Mouse (Mus musculus) limb, embryonic 10.5 days (tissue): ENCODE data around the gene Prm3. TPM values are rescaled to one million over a fixed set of nuclear protein-coding genes. Genes with fewer than 3 reads are reported as not detected.

Experiments
- DNase-seq: peaks from one replicate; pipeline ENCODE4 v3.0.0-alpha.2; 2017; ENCODE audit warnings: low spot score
- H3K27ac ChIP-seq: fragments of 300-500 bp; sonication (generic); 2 replicates; pipeline ENCODE4 v1.5.1; 2016; ENCODE audit warnings: mild to moderate bottlenecking
- H3K27me3 ChIP-seq: fragments of 300-500 bp; sonication (generic); 2 replicates; pipeline ENCODE4 v1.6.1; 2016; ENCODE audit warnings: low read depth, mild to moderate bottlenecking; ENCODE audit not compliant: poor library complexity, severe bottlenecking
- H3K36me3 ChIP-seq: fragments of 300-500 bp; sonication (generic); 2 replicates; pipeline ENCODE4 v1.6.1; 2016; ENCODE audit warnings: mild to moderate bottlenecking, moderate library complexity
- H3K4me1 ChIP-seq: fragments of 300-500 bp; sonication (generic); 2 replicates; pipeline ENCODE4 v1.6.1; 2016
- H3K4me3 ChIP-seq: fragments of 300-500 bp; sonication (generic); 2 replicates; pipeline ENCODE4 v1.5.1; 2016; ENCODE audit warnings: mild to moderate bottlenecking, moderate library complexity
- H3K9me3 ChIP-seq: fragments of 300-500 bp; sonication (generic); replicated peaks from 2 replicates; pipeline ENCODE4 v1.6.1; 2016; ENCODE audit warnings: mild to moderate bottlenecking
- WGBS: fragments of 180-500 bp; shearing (Covaris S2); methylation state at CpG from one replicate; pipeline ENCODE4 v1.1.7; 2016; 5-methylcytosine and 5-hydroxymethylcytosine counted together
- polyA plus RNA-seq: library from polyadenylated mRNA; unstranded; fragments of >200 nt; fragmentation: Nextera tagmentation; extraction: Ambion mirVana; gene quantifications from 2 replicates; pipeline ENCODE4 v1.2.1, GENCODE M21; 2016

Gene Prm3
- polyA plus RNA-seq, 1 experiment from 2014 or later: not detected

DNA sequence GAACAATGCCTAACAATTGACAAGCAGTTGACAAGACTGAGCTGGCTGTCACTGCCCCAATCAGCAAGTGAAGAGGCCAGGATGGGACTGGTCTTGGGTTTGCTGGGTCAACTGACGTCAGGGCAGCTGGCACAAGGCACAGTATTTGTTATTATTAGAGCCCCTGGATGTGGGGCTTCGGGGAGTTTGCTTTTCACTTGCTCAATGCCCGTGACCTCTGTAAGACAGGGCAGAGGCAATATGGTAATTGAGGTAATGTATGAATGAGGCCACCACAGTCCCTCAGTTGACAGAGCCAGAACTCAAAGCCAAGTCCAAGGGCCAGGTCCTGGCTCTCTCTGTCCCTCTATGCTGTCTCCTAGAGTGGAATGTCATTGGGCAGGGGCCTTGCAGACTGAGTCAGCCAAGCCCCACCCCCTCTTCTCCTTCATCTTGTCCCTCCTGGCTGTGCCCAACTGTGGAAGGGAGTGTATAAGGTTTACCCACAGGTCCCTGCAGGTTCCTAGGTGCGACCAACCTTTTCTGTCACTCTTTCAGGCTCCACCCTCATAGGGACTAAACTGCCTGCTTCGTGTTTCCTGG is 13.0 kb downstream of the Prm3 start:
- WGBS: 79% methylated on average over 5 of the region's 5 CpGs
- Histone ChIP-seq H3K4me3 (no peak overlapping the region), H3K9me3 (no peaks in the 10 kb centered on the region), H3K27me3 (no peaks in the 10 kb centered on the region), H3K4me1 (peaks cover 28% of the 10 kb centered on the region), H3K36me3 (no peaks in the 10 kb centered on the region), H3K27ac (no peak overlapping the region)
- no peak for DNase-seq

DNA sequence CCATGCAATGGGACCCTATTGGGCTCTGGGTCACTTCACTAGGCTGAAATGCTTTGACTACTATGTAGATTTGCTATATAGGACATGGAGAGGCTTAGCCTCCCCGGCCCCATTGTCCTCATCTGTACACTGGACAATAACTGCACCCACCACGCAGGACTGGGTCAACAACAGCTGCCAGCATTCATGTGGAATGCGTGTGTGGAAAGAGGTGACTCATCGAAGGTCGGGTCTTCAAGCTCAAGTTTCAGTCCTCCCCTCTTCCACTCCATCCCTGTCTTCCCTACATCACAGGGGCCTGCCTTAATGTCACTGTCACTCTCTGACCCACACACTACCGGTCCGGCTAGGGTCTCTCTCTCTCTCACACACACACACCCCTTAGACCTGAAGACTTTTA is 14.4 kb downstream of the Prm3 start:
- no peaks in the 10 kb centered on the region for H3K36me3 ChIP-seq
- H3K4me1 ChIP-seq: peaks cover 19% of the 10 kb centered on the region; the same call in 1 of the 2 replicates
- H3K9me3 ChIP-seq: no peaks in the 10 kb centered on the region
- H3K4me3 ChIP-seq: no peak overlapping the region
- no peak for DNase-seq
- WGBS: 65% methylated on average over 7 of the region's 7 CpGs
- no peaks in the 10 kb centered on the region for H3K27me3 ChIP-seq
- H3K27ac ChIP-seq: no peak overlapping the region

DNA sequence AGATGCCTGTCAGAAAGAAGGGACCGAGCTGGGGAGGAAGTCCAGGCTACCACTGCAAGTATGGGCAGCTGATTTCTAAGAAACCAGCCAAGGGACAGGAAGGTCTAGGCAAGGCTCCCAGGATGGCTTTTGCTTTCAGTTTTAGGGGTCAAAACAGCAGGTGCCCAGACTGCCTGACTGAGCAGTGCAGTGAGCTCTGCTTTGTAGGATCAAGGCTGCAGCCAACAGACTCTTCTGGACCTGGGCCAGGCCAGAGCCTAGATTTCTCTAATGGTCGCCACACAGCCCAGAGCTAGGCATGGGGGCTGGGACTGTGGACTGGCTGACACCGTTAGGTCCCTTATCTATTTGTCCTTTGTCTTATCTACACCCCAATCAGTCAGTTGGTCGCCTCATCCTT is 16.0 kb downstream of the Prm3 start:
- no peak for DNase-seq
- H3K36me3 ChIP-seq: no peaks in the 10 kb centered on the region
- 63% methylated on average over 4 of the region's 4 CpGs for WGBS
- no peak overlapping the region for H3K4me3 ChIP-seq
- H3K27me3 ChIP-seq: no peaks in the 10 kb centered on the region
- no peak overlapping the region for H3K27ac ChIP-seq
- peaks cover 16% of the 10 kb centered on the region for H3K4me1 ChIP-seq
- no peaks in the 10 kb centered on the region for H3K9me3 ChIP-seq

DNA sequence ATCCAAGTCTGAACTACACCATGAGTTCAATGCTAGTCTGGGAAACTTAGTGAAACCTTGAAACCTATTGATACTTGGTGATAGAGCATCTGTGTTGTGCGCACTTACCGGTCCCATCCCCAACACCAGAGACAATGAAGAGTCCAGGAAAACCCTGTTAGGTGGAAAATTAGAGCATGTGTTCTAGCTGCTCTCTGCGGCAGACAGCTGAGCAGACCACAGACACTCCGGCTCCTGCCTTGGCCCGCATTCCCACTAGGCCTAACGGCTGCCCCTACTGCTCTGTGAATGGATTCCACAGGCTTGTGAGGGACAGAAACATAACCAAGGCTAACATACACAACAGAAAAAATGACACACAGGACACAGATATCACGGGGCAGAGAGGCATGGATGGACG is 17.2 kb downstream of the Prm3 start:
- Histone ChIP-seq H3K4me3 (no peak overlapping the region), H3K4me1 (peaks cover 28% of the 10 kb centered on the region), H3K9me3 (no peaks in the 10 kb centered on the region), H3K27me3 (0 out of 2 replicates have a peak, but pooled peaks cover 5% of the 10 kb centered on the region), H3K36me3 (no peaks in the 10 kb centered on the region), H3K27ac (no peak overlapping the region)
- DNase-seq: no peak
- WGBS: 88% methylated on average over 8 of the region's 8 CpGs

DNA sequence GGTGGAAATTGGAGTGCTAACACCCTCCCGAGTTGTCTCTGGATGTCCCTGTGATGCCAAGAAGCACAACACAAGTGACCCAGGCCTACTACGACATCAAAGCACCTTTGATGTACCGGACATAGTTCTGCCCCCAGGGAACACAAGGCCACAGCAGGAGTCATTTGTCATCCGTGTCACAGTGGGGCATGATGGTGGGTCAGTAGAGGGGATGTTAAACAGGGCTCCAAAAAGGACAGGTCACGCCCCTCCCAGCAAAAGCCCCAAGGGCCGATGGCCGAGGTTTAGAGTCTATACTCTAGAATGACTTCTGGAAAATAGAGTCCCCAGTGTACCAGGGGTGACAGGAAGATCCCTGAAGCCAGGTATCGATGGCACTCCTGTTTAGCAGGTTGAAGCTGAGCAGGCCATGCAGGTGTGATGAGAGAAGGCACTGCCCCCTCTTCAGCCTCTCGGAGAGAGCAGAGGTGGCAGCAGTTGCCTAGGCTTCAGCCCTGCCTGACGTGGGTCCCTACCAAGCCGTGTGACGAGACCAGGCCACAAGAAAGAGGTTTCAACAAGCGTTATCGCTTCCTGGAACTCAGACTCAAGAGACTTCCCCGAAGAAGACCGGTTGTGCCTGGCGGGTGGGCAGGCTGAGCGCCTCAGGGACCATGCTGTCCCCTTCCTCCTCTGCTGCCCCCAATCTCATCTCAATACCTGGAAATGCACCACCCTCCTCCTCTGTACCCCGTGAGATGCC is 18.8 kb downstream of the Prm3 start:
- no peak for DNase-seq
- Histone ChIP-seq H3K4me1 (peaks cover 26% of the 10 kb centered on the region), H3K36me3 (no peaks in the 10 kb centered on the region), H3K9me3 (no peaks in the 10 kb centered on the region), H3K27ac (no peak overlapping the region), H3K27me3 (0 out of 2 replicates have a peak, but pooled peaks cover 6% of the 10 kb centered on the region), H3K4me3 (no peak overlapping the region)
- 42% methylated on average over 19 of the region's 19 CpGs for WGBS

DNA sequence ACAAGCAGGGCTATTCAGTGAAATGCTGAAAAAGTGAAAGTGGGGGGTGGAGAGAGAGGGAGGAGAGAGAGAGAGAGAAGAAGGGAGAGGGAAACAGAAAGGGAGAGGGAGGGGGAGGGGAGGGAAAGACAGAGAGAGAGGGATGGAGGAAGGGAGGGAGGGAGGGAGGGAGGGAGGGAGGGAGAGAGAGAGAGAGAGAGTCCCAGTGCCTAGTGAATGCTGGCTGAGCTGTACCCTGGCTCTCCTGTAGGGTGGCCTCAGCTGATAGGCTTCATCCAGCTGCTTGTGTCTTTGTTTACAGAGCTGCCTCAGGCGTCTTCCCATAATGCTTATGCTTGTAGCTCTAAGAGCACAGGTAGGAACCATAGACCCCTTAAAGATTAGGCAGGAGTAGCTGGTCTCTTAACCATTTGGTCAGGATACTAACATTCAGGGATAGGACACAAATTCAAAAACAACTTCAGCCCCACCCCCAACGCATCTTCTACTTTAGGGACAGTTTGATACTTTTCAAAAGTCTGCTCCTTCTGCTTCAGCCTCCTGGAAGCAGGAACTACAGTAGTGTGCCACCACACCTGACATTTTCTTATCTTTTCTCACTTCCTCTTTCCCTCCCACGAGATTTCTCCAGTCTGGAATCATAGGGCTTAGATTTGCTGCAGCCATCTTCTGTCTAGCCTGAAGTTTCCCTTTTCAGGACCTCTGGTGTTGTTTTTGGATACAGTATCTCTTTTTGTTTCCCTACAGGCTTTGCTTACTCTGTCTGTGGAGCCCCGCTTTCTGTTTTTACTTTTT is 20.0 kb downstream of the Prm3 start:
- Histone ChIP-seq H3K27ac (no peak overlapping the region), H3K4me1 (peaks cover 26% of the 10 kb centered on the region), H3K36me3 (no peaks in the 10 kb centered on the region), H3K27me3 (0 out of 2 replicates have a peak, but pooled peaks cover 6% of the 10 kb centered on the region), H3K9me3 (no peaks in the 10 kb centered on the region), H3K4me3 (no peak overlapping the region)
- no peak for DNase-seq
- 44% methylated on average over 4 of the region's 4 CpGs for WGBS

DNA sequence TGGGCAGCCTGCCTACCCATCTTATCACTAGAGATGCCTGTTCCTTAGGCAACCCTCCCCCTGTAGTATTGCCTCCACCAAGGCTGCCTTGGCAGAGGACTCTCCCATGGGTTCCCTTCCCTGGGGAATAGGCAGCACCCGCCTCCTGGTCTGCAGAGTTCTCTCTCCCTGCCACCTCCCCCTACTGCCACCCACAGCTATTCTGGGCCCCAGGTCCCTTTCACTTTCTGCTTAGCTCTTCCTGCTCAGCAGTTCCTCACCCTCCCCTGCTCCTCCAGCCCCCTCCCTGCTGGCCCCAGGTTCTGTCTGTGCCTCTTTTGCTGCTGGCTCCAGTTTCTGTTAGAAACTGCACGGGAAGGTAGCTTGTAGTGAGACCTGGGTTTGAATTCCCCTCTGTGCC is 21.1 kb downstream of the Prm3 start:
- Histone ChIP-seq H3K36me3 (no peaks in the 10 kb centered on the region), H3K9me3 (no peaks in the 10 kb centered on the region), H3K4me3 (no peak overlapping the region), H3K27me3 (0 out of 2 replicates have a peak, but pooled peaks cover 6% of the 10 kb centered on the region), H3K27ac (0 out of 2 replicates have a peak overlapping the region, but pooled peaks have one; percentile 2), H3K4me1 (peaks cover 26% of the 10 kb centered on the region)
- WGBS: 34% methylated on average over 2 of the region's 2 CpGs
- no peak for DNase-seq

DNA sequence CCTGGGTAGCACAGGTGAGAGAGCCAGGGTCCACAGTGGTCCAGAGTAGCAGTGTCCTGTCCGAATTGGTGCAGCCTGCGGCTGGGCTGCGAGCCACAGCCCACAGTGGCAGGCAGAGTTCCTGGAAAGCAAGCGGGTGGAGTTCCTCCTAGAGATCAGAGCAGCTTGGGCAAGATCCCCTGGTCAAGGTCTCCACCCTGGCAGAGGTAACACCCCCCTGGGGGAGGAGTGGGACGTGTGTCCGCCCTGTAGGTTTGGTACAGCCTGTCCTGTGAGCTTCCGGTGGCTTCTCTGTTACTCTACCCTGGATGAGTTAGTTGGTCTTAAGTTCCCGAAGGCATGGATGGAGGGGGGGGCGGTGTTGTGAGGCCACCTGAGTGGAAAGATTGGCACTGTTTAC is 21.9 kb downstream of the Prm3 start:
- H3K9me3 ChIP-seq: no peaks in the 10 kb centered on the region
- no peak overlapping the region for H3K27ac ChIP-seq
- no peaks in the 10 kb centered on the region for H3K36me3 ChIP-seq
- 55% methylated on average over 9 of the region's 9 CpGs for WGBS
- H3K4me1 ChIP-seq: peaks cover 26% of the 10 kb centered on the region
- no peak for DNase-seq
- no peak overlapping the region for H3K4me3 ChIP-seq
- H3K27me3 ChIP-seq: 0 out of 2 replicates have a peak, but pooled peaks cover 6% of the 10 kb centered on the region

DNA sequence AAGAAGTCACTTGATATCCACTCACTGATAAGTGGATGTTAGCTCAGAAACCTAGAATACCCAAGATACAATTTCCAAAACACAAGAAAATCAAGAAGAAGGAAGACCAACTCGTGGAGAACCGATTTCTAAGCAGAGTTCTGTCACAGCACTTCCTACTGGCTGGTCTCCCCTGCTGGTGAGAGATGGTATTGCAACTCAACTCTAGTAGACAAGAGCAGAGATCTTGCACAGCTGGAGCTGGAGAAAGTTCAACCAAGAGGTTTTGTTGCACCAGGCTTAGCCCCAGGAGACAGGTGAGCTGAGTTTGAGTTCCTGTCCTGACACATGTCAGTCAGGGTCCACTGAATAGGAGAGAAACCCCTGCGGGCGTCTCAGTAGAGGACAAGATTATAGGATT is 23.6 kb downstream of the Prm3 start:
- 53% methylated on average over 4 of the region's 4 CpGs for WGBS
- DNase-seq: peak; percentile 70
- H3K27ac ChIP-seq: no peak overlapping the region
- no peaks in the 10 kb centered on the region for H3K9me3 ChIP-seq
- H3K4me3 ChIP-seq: no peak overlapping the region
- peaks cover 34% of the 10 kb centered on the region for H3K4me1 ChIP-seq
- no peaks in the 10 kb centered on the region for H3K36me3 ChIP-seq
- 0 out of 2 replicates have a peak, but pooled peaks cover 6% of the 10 kb centered on the region for H3K27me3 ChIP-seq

DNA sequence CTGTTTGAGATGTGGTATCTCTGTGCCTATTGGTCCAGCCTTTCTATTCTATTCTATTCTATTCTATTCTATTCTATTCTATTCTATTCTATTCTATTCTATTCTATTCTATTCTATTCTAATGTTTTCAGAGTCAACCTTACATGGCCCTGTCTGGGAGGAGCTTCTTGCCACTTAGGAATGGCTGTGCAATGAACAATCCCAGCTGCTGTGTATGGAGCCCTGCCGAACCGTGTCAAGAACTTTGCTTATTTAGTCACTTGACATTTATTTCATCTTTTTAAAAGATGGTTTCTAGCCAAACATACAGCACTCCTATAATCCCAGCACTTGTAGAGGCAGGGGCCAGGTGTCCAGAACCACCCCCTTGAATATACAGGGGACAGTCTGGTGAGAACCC is 26.4 kb downstream of the Prm3 start:
- no peak for DNase-seq
- 79% methylated on average over 2 of the region's 2 CpGs for WGBS
- no peak overlapping the region for H3K4me3 ChIP-seq
- H3K9me3 ChIP-seq: no peaks in the 10 kb centered on the region
- no peaks in the 10 kb centered on the region for H3K36me3 ChIP-seq
- H3K27ac ChIP-seq: no peak overlapping the region
- peaks cover 25% of the 10 kb centered on the region for H3K4me1 ChIP-seq
- H3K27me3 ChIP-seq: 0 out of 2 replicates have a peak, but pooled peaks cover 6% of the 10 kb centered on the region

DNA sequence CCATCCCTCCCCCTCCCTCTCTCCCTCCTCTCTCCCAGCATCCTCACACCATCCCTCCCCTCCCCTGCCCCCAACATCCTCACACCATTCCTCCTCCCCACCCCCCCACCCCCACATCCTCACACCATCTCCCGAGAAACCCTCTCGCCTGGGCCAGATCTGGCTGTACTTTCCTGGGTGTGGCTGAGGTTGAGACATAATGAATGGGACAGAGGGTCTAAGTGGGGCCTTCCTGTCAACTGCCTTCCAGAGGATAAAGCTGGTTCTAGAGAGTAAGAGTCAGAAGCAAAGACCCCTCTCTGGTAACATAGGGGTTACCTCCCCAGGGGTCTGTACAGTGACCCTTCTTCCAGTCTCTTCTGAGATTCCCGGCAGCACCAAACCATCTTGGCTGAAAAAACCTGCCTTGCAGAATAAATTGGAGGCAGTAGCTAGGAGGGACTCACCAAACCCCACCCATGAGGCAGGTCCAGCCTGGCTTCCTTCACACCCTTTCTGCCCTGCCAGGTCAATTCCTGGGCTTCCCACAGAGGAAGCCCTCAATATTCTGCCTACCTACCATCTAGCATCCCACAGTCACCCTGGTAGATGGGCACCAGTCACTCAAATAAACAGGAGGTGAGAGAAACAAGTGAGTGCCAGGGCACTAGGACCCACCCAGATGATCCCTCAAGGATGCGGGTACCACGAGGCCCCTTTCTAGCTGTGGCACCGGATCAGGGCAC is 27.0 kb downstream of the Prm3 start:
- WGBS: 51% methylated on average over 6 of the region's 6 CpGs
- no peaks in the 10 kb centered on the region for H3K36me3 ChIP-seq
- DNase-seq: no peak

DNA sequence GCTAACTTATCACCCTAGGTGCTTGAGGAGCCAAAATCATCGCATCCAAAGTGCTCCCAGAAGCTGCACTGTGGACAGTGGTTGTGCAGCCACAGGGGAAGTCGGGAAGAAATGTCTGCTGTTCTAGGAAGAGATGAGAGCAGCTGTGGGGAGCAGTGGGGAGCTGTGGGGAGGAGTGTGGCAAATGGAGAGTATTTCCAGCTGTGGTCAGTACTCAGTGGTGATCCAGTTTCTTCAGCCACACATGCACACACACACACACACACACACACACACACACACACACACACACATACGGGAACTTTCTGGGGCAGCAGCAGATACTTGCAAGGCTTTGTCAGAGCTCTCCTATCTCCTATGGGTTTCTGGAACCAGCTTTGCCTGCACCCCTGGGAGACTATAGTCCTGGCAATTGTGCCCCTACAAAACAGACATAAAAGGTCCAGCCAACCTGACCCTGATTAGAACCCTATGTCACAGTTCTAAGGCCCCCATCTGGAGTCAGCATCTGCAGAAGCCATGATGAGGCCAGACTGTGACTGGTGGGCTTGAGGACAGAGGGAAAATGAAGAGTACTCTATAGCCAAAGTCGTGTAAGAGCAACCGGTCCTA is 28.0 kb downstream of the Prm3 start:
- H3K9me3 ChIP-seq: no peaks in the 10 kb centered on the region
- WGBS: 77% methylated on average over 5 of the region's 5 CpGs
- H3K4me3 ChIP-seq: no peak overlapping the region
- H3K36me3 ChIP-seq: no peaks in the 10 kb centered on the region
- no peak overlapping the region for H3K27ac ChIP-seq
- no peaks in the 10 kb centered on the region for H3K27me3 ChIP-seq
- peaks cover 20% of the 10 kb centered on the region for H3K4me1 ChIP-seq
- DNase-seq: no peak

More for the DNA sequence above, 27.0 kb downstream of the Prm3 start:
- Histone ChIP-seq H3K27me3 (0 out of 2 replicates have a peak, but pooled peaks cover 3% of the 10 kb centered on the region), H3K27ac (no peak overlapping the region), H3K4me3 (no peak overlapping the region), H3K4me1 (peaks cover 19% of the 10 kb centered on the region), H3K9me3 (no peaks in the 10 kb centered on the region)
